Mouse (Mus musculus): ENCODE results near the gene Ptma.

DNA sequence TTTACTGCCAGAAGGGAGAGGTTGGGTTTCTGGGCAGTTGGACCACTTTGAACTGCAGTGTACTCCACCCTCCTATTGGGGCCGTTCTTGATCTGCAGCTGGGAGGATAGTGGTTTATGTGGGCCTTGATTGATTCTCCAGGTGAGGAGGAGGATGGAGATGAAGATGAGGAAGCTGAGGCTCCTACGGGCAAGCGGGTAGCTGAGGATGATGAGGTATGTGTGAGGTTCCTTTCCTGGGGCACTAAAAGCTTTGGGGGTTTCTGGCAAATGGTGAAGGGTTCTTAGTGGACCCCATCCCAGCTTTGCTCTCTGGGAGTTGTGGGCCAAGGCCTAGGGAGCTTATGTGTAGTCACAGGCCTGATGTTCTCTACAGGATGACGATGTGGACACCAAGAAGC, 3.1 kb downstream of the Ptma start:
- TF ChIP-seq CTCF (IDR thresholded peaks at IDR 0.05; ENCODE audit: borderline replicate concordance, insufficient read depth, low read length), result no peak
- no peak for TF ChIP-seq POLR2A (IDR thresholded peaks at IDR 0.05; ENCODE audit: low read depth, low read length)
